Mouse (Mus musculus): ENCODE data around the gene Kcnd3. TPM values are rescaled to one million over a fixed set of nuclear protein-coding genes. Genes with fewer than 3 reads are reported as not detected.

The Kcnd3 gene
- total and polyA plus RNA-seq, 3 experiments = 8.4 to 11.8 (median 9.0) TPM

DNA sequence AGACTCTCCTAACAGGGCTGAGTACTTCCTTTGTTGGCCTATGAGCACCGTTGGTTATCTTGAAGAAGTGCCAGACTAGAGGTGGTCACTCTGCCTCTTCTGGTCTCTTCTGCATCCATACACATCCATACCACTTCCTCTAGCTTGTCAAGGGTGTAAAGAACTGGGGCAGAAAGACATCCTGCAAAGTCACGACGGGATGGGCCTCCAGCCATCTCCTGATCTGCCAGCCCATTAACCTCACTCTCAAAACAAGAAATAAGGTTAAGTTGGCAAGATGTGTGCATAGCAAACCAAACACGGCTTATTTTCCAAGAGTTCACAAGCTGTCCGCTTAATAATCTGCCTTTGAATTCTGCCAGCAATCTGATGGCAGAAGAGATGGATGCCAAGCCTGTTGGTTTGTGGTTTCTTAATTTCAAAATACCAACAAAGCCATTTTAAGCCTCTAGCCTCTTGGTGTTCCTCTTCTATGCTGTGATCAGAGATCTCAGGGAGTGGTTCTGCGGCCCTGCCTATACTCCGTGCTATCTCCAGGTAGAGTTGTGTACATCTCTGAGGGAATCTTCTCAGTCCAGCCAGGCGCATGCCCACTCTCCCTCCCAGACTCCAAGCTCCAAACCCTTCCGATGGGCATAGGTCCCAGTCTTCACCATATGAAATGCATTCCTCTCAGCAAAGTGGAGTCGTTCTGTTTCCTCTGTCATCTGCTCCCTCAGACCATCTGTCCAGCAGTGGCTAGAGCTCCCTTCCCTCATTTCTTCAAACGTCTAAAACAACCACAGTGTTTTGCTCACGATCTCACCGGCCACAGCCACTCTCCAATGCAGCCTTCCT lies 201.6 kb downstream of the Kcnd3 start:
- 75% methylated on average over 13 of the region's 13 CpGs for WGBS
- Histone ChIP-seq H3K9ac (ENCODE audit: low read depth, low read length) (no peak overlapping the region), H3K79me2 (replicated peaks; ENCODE audit: control insufficient read depth, insufficient read depth, low read length) (no peaks in the 10 kb centered on the region), H3K4me3 (no peak overlapping the region), H3K27me3 (ENCODE audit: control insufficient read depth, insufficient read depth, low read length) (no peaks in the 10 kb centered on the region), H3K36me3 (ENCODE audit: control insufficient read depth, insufficient read depth, low read length) (no peaks in the 10 kb centered on the region), H3K4me1 (ENCODE audit: control insufficient read depth, insufficient read depth, low read length) (no peaks in the 10 kb centered on the region), H3K27ac (no peak overlapping the region)
- DNase-seq = no peak
- TF ChIP-seq POLR2A (IDR thresholded peaks at IDR 0.05; ENCODE audit: insufficient read depth, low read depth, low read length) (no peak), CTCF (IDR thresholded peaks at IDR 0.05) (no peak), EP300 (IDR thresholded peaks at IDR 0.05; ENCODE audit: insufficient read depth, low read depth, low read length) (no peak)
- intact Hi-C loops (cut with DNase I) = no loop called here

DNA sequence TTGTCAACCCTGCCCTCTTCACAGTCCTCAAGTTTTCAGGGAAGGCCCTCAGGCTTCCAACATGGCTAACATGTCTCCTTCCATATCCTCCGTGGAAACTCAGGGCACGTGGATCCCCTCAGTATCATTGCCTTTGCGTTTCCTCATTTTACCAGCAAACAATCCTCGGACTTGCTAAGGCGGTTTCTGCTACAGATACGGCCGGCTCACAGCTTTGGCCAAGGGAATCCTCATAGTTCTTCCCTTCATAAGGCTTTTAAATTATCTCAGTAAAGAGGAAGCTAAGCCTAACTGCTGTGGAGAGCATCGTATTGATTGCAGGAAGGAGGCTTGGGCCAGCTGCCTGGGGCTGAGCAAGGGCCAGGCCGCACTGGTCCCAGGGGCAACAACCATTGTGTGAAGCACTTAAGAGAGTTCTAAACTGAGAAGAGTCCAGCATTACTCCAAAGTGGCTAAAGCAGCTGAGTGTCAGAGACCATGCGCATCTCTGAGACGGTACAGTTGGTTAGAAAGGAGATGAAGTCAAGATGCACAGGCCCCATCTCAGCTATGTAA lies 203.0 kb downstream of the Kcnd3 start:
- H3K79me2 ChIP-seq (replicated peaks; ENCODE audit: control insufficient read depth, insufficient read depth, low read length) = no peaks in the 10 kb centered on the region
- H3K27me3 ChIP-seq (ENCODE audit: control insufficient read depth, insufficient read depth, low read length) = no peaks in the 10 kb centered on the region
- no peak overlapping the region for H3K27ac ChIP-seq
- intact Hi-C loops (cut with DNase I) = no loop called here
- WGBS = 55% methylated on average over 11 of the region's 11 CpGs
- H3K4me1 ChIP-seq (ENCODE audit: control insufficient read depth, insufficient read depth, low read length) = no peaks in the 10 kb centered on the region
- TF ChIP-seq EP300 (IDR thresholded peaks at IDR 0.05; ENCODE audit: insufficient read depth, low read depth, low read length) (no peak), CTCF (IDR thresholded peaks at IDR 0.05) (no peak), POLR2A (IDR thresholded peaks at IDR 0.05; ENCODE audit: insufficient read depth, low read depth, low read length) (no peak)
- no peak overlapping the region for H3K9ac ChIP-seq (ENCODE audit: low read depth, low read length)
- peak; percentile 24 for DNase-seq
- no peaks in the 10 kb centered on the region for H3K36me3 ChIP-seq (ENCODE audit: control insufficient read depth, insufficient read depth, low read length)
- no peak overlapping the region for H3K4me3 ChIP-seq

DNA sequence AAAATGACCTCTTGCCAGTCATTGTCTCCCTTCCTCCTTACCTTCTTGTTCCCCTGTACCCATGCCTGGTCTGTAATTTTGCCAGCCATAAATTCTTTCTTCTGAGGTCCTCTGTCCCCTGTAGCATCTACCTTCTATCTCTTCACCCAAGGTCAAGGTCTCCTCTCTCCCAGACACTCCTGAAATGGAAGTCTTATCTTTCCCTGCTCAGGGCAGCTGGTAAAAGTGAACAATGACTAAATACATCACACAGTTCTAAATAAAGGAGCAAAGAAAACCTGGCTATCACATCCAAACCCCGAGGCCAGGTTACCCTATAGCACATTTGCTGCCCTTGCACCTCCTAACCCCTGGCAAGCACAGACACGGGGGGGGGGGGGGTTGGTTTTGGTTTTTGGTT lies 208.4 kb downstream of the Kcnd3 start:
- no peak overlapping the region for H3K9ac ChIP-seq (ENCODE audit: low read depth, low read length)
- intact Hi-C loops (cut with DNase I) = no loop called here
- no peaks in the 10 kb centered on the region for H3K36me3 ChIP-seq (ENCODE audit: control insufficient read depth, insufficient read depth, low read length)
- no peak overlapping the region for H3K4me3 ChIP-seq
- H3K79me2 ChIP-seq (replicated peaks; ENCODE audit: control insufficient read depth, insufficient read depth, low read length) = no peaks in the 10 kb centered on the region
- H3K27me3 ChIP-seq (ENCODE audit: control insufficient read depth, insufficient read depth, low read length) = no peaks in the 10 kb centered on the region
- 10% methylated on average over 2 of the region's 2 CpGs for WGBS
- no peaks in the 10 kb centered on the region for H3K4me1 ChIP-seq (ENCODE audit: control insufficient read depth, insufficient read depth, low read length)
- no peak for DNase-seq
- TF ChIP-seq EP300 (IDR thresholded peaks at IDR 0.05; ENCODE audit: insufficient read depth, low read depth, low read length) (no peak), POLR2A (IDR thresholded peaks at IDR 0.05; ENCODE audit: insufficient read depth, low read depth, low read length) (no peak), CTCF (IDR thresholded peaks at IDR 0.05) (no peak)
- peak overlapping the region; percentile 33 for H3K27ac ChIP-seq

DNA sequence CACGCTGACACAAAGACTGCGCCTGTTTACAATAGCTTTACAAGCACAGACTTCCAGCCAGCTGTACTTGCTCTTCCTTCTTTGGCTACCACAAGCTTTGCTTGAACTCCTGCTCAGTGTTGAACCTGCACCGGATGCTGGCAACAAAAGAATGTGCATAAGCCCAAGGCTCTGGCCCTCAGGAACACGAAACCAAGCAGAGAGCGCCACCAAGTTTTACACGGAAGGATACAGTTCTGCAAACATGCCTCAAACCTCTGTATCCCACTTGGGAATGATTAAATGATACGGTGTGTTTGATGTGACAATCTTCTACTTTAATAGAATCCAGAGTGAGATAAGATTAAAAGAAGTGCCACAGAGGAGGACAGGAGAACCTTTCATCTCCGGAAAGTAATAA lies 210.9 kb downstream of the Kcnd3 start:
- TF ChIP-seq CTCF (IDR thresholded peaks at IDR 0.05) = 0 out of 2 replicates have a peak, but pooled peaks have one; percentile 5
- no peak for TF ChIP-seq EP300 (IDR thresholded peaks at IDR 0.05; ENCODE audit: insufficient read depth, low read depth, low read length)
- TF ChIP-seq POLR2A (IDR thresholded peaks at IDR 0.05; ENCODE audit: insufficient read depth, low read depth, low read length) = no peak
- intact Hi-C loops (cut with DNase I) = no loop called here

DNA sequence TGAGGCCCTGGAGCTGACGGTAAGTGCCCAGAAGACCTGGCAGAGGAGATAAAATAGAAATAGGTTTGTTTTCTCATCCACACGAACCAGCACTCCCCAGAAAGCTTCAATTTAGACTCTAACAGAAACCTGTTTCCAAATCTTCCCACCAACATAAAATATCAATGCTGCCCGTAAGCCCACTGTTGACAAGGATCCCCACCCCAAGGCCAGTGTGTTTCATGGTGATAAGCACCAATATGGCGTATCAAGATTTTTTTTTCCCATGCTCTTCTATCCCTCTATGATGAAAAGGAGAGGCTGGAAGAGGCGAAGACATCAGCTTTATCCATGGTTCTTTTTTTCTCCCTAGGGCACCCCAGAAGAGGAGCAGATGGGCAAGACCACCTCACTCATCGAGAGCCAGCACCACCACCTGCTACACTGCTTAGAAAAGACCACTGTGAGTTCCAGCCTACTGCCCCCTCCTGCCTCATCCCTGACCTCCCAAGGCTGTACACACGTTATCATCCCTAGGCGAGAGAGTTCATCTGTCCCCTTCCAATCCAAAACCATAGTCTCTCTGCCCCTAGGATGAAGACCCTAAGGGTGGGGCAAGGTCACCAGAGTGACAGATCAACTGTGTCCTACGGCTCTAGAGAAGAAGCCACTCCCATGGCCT lies 213.1 kb downstream of the Kcnd3 start:
- Histone ChIP-seq H3K79me2 (replicated peaks; ENCODE audit: control insufficient read depth, insufficient read depth, low read length) (no peaks in the 10 kb centered on the region), H3K4me1 (ENCODE audit: control insufficient read depth, insufficient read depth, low read length) (no peaks in the 10 kb centered on the region), H3K4me3 (no peak overlapping the region), H3K27ac (no peak overlapping the region), H3K36me3 (ENCODE audit: control insufficient read depth, insufficient read depth, low read length) (no peaks in the 10 kb centered on the region), H3K27me3 (ENCODE audit: control insufficient read depth, insufficient read depth, low read length) (no peaks in the 10 kb centered on the region), H3K9ac (ENCODE audit: low read depth, low read length) (no peak overlapping the region)
- intact Hi-C loops (cut with DNase I) = no loop called here
- DNase-seq = no peak
- TF ChIP-seq POLR2A (IDR thresholded peaks at IDR 0.05; ENCODE audit: insufficient read depth, low read depth, low read length) (no peak), EP300 (IDR thresholded peaks at IDR 0.05; ENCODE audit: insufficient read depth, low read depth, low read length) (no peak), CTCF (IDR thresholded peaks at IDR 0.05) (no peak)
- 81% methylated on average over 9 of the region's 9 CpGs for WGBS

More for the DNA sequence above, 210.9 kb downstream of the Kcnd3 start:
- H3K27ac ChIP-seq = no peak overlapping the region
- no peak overlapping the region for H3K9ac ChIP-seq (ENCODE audit: low read depth, low read length)
- no peaks in the 10 kb centered on the region for H3K27me3 ChIP-seq (ENCODE audit: control insufficient read depth, insufficient read depth, low read length)
- WGBS = 66% methylated on average over 8 of the region's 8 CpGs
- H3K4me1 ChIP-seq (ENCODE audit: control insufficient read depth, insufficient read depth, low read length) = no peaks in the 10 kb centered on the region
- DNase-seq = no peak
- H3K79me2 ChIP-seq (replicated peaks; ENCODE audit: control insufficient read depth, insufficient read depth, low read length) = no peaks in the 10 kb centered on the region
- H3K4me3 ChIP-seq = no peak overlapping the region
- no peaks in the 10 kb centered on the region for H3K36me3 ChIP-seq (ENCODE audit: control insufficient read depth, insufficient read depth, low read length)

Measured in heart, adult 2 months (tissue).